Mouse (Mus musculus) kidney, adult 2 months (tissue): ENCODE measurements around the gene Foxj1. TPM values are rescaled to one million over a fixed set of nuclear protein-coding genes. Genes with fewer than 3 reads are reported as not detected.
A peak's percentile ranks its signal among the peaks of the same experiment; 100 is the strongest.
"Not testable (repeated sequence)": the region's sequence is repeated elsewhere in the genome, so short reads cannot be mapped to it uniquely, and the experiment has no call there.

Experiments
- DNase-seq: peaks from one replicate; pipeline ENCODE4 v3.0.0; 2021
- H3K27ac ChIP-seq: fragments of 200-500 bp; 2 replicates; pipeline ENCODE4 v1.5.1; 2012; ENCODE audit warnings: low read depth, low read length, control low read depth, inconsistent platforms; ENCODE audit not compliant: insufficient read depth
- H3K27me3 ChIP-seq: fragments of 200-500 bp; replicated peaks from 2 replicates; pipeline ENCODE4 v1.6.1; 2012; ENCODE audit warnings: mild to moderate bottlenecking, moderate library complexity, low read length, inconsistent platforms; ENCODE audit not compliant: control insufficient read depth, insufficient read depth
- H3K36me3 ChIP-seq: fragments of 200-500 bp; 2 replicates; pipeline ENCODE4 v1.6.1; 2012; ENCODE audit warnings: mild to moderate bottlenecking, moderate library complexity, low read length, inconsistent platforms; ENCODE audit not compliant: control insufficient read depth, insufficient read depth
- H3K4me1 ChIP-seq: fragments of 200-500 bp; 2 replicates; pipeline ENCODE4 v1.6.1; 2011; ENCODE audit warnings: low read length; ENCODE audit not compliant: control insufficient read depth, insufficient read depth
- H3K4me3 ChIP-seq: fragments of 200-500 bp; 2 replicates; pipeline ENCODE4 v1.5.1; 2011; ENCODE audit warnings: mild to moderate bottlenecking, low read depth, low read length, control low read depth; ENCODE audit not compliant: insufficient read depth
- CTCF ChIP-seq: fragments of 200-500 bp; conservative IDR thresholded peaks from 2 replicates; pipeline ENCODE4 v1.5.1; 2011; ENCODE audit warnings: low read depth, mild to moderate bottlenecking, control low read depth, low read length, moderate library complexity, mixed read lengths; ENCODE audit not compliant: insufficient read depth, insufficient read length
- POLR2A ChIP-seq: fragments of 200-500 bp; IDR thresholded peaks from one replicate; pipeline ENCODE4 v1.6.1; 2011; ENCODE audit warnings: low read depth, low read length, control low read depth
- WGBS: fragments of 180-500 bp; shearing (Covaris S2); methylation state at CpG from one replicate; pipeline ENCODE4 v1.1.7; 2018; 5-methylcytosine and 5-hydroxymethylcytosine counted together
- polyA plus RNA-seq: library from polyadenylated mRNA; depleted of rRNA; stranded (reverse); fragments of >200 nt; gene quantifications from 2 replicates; pipeline ENCODE4 v1.2.3, GENCODE M21; 2012; rRNA removed

Gene Foxj1
- 0.80 and 1.0 TPM in 2 replicates for polyA plus RNA-seq

GRCm38 (mm10) chr11:116335244-116336036 lies at the start of gene Foxj1:
Gene Foxj1, minus strand, starts transcription at chr11:116335399.
- no peaks in the 10 kb centered on the region for H3K36me3 ChIP-seq
- H3K4me3 ChIP-seq: peak within 1 kb of the TSS; percentile 55
- TF ChIP-seq POLR2A: no peak
- TF ChIP-seq CTCF: peak; percentile 65
- peaks cover 13% of the 10 kb centered on the region; the same call in 1 of the 2 replicates for H3K4me1 ChIP-seq
- H3K27me3 ChIP-seq: no peaks in the 10 kb centered on the region
- under 1% methylated on average over 57 of the region's 61 CpGs for WGBS
- H3K27ac ChIP-seq: no peak within 1 kb of the TSS
- peak; percentile 98 for DNase-seq

GRCm38 (mm10) chr11:116384171-116384570 lies 49.0 kb upstream of the Foxj1 start:
- no peaks in the 10 kb centered on the region for H3K36me3 ChIP-seq
- no peak overlapping the region for H3K27ac ChIP-seq
- TF ChIP-seq CTCF: no peak
- no peak for TF ChIP-seq POLR2A
- WGBS: 80% methylated on average over 11 of the region's 11 CpGs
- no peak for DNase-seq
- peaks cover 10% of the 10 kb centered on the region; the same call in 1 of the 2 replicates for H3K4me1 ChIP-seq
- H3K27me3 ChIP-seq: no peaks in the 10 kb centered on the region
- no peak overlapping the region for H3K4me3 ChIP-seq

GRCm38 (mm10) chr11:116383070-116383469 lies 47.9 kb upstream of the Foxj1 start:
- H3K4me1 ChIP-seq, H3K27me3 ChIP-seq, H3K4me3 ChIP-seq, H3K27ac ChIP-seq, DNase-seq, H3K36me3 ChIP-seq: not testable (repeated sequence)
- 78% methylated on average over 5 of the region's 5 CpGs for WGBS

GRCm38 (mm10) chr11:116380767-116381166 lies 45.6 kb upstream of the Foxj1 start:
- Histone ChIP-seq H3K4me3 (no peak overlapping the region), H3K27me3 (no peaks in the 10 kb centered on the region), H3K4me1 (no peaks in the 10 kb centered on the region), H3K36me3 (no peaks in the 10 kb centered on the region), H3K27ac (no peak overlapping the region)
- DNase-seq: no peak
- WGBS: 87% methylated on average over 7 of the region's 7 CpGs
- TF ChIP-seq POLR2A (no peak), CTCF (no peak)

- Histone ChIP-seq H3K4me3 (no peak overlapping the region), H3K4me1 (no peaks in the 10 kb centered on the region), H3K27ac (no peak overlapping the region), H3K27me3 (no peaks in the 10 kb centered on the region), H3K36me3 (no peaks in the 10 kb centered on the region)
- no peak for DNase-seq
- 78% methylated on average over 6 of the region's 6 CpGs for WGBS
- no peak for TF ChIP-seq CTCF
- no peak for TF ChIP-seq POLR2A
Measured at GRCm38 (mm10) chr11:116379530-116379929, 44.3 kb upstream of the Foxj1 start.

- Histone ChIP-seq H3K36me3 (no peaks in the 10 kb centered on the region), H3K27ac (no peak overlapping the region), H3K4me1 (no peaks in the 10 kb centered on the region), H3K4me3 (no peak overlapping the region), H3K27me3 (no peaks in the 10 kb centered on the region)
- DNase-seq: peak; percentile 33
- 46% methylated on average over 7 of the region's 7 CpGs for WGBS
- no peak for TF ChIP-seq POLR2A
- TF ChIP-seq CTCF: no peak
Measured at GRCm38 (mm10) chr11:116376945-116377661, 41.9 kb upstream of the Foxj1 start.

- Histone ChIP-seq H3K27me3 (no peaks in the 10 kb centered on the region), H3K36me3 (no peaks in the 10 kb centered on the region), H3K4me3 (no peak overlapping the region), H3K27ac (no peak overlapping the region), H3K4me1 (no peaks in the 10 kb centered on the region)
- TF ChIP-seq CTCF (no peak), POLR2A (no peak)
- DNase-seq: no peak
- WGBS: 96% methylated on average over 4 of the region's 4 CpGs
Measured at GRCm38 (mm10) chr11:116371894-116372450, 36.8 kb upstream of the Foxj1 start.
